Mouse (Mus musculus): ENCODE results near the gene Gm12184.
"Not testable (repeated sequence)": the region's sequence is repeated elsewhere in the genome, so short reads cannot be mapped to it uniquely, and the experiment has no call there.

The Gm12184 gene

DNA sequence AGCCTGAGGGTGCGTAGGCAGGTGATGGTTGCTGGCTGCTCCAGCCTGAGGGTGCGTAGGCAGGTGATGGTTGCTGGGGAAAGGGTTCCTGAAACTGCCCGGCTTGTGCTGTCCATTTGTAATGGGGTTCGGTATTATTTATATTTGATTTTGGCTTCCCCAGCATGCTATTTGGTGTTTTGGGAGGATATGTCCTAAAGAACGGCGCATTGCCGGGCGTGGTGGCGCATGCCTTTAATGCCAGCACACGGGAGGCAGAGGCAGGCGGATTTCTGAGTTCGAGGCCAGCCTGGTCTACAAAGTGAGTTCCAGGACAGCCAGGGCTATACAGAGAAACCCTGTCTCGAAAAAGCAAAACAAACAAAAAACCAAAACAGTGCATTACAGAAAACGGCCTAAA lies 5.2 kb downstream of the Gm12184 start:
- not testable (repeated sequence) for DNase-seq

DNA sequence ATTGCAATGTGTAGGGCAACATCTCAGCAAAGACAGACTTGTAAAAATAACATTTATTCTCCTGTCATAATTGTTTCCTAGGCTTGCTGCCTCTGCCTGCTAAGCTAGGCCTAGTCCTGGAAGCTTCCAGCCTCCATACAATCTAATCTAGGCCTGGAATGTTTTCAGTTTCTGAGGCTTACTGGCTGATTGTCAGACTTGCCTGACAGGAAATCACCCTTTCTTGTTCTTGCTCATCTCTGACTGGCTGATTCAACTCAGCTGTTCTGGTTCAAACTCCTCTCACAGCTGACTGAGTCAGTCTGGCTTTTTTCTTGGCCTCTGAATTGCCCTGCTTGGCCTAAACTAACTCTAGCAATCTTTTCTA lies 6.2 kb downstream of the Gm12184 start:
- DNase-seq = no peak

DNA sequence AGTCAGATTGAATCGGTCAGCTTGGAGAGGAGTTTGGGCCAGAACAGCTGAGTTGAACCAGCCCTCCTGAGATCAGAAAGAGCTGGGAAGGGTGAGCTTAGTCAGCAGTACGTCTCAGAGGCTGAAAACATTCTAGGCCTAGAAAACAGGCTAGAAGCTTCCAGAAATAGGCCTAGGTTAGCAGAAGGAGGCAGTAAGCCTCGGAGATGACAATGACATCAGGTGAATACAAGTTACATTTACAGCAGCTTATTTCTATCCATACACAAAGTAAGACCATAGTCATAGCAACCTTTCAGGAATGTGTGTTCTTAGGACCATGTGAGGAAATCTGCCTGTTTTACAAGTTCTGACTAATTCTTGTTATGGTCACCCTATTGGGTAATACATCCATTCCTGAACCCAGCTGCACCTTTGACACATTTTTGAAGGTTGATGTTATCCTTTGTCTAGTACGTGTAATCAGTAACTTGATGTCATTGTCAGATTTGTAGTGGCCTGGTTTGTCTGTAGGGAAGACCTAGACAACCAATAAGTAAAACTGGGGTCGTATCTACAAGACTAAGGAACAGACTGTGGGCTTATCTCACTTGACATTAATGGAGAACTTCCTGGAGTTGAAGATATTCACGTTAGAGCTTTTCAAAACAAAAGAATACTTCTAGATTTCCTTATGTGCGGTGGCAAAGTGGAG lies 6.7 kb downstream of the Gm12184 start:
- DNase-seq = no peak

- DNase-seq = peak; percentile 84 to 87
Observed at GRCm38 (mm10) chr11:48818346-48818745, 8.1 kb downstream of the Gm12184 start.

DNA sequence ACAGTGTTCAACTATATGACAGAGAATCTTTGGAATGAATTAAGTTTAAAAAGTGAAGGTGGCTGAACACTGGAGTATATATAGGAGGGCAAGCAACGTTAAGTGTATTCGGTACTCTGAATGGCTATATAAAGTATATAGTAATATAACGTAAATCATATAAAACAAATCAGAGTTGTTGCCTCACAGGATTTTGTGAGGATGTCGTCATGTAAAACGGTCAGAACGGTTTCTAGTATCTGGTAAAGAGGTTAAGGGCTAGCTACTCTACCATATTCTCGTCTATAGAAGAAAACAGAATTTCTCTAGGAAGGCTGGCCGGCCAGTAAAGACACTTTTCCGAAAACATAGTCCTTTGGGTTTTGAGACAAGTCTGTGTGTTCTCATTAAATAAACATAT lies 8.7 kb downstream of the Gm12184 start:
- DNase-seq = no peak

GRCm38 (mm10) chr11:48816800-48817665 lies 9.4 kb downstream of the Gm12184 start, which contains the start of gene Trim41:
Trim41 (minus strand) TSS chr11:48817353.
- DNase-seq = peak; percentile 99 to 100

GRCm38 (mm10) chr11:48816281-48816781 lies 10.1 kb downstream of the Gm12184 start:
- peak; percentile 70 to 81 for DNase-seq

DNA sequence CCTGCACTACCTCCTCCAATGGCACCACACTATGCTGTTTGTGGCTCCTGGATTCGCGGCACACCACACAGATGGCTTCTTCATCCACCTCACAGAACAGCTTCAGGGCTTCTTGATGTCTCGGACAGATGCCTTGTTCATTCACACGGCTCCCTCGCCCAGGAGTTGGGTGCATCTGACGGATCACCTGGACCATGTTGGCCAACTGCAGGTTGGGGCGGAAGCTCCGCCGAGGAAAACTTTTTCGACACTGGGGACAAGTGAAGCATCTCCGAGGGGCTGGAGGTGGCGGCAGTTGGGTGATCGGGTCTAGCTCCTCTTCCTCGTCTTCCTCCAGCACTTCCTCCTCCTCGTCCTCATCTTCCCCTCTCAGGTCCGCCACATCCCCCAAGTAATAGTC lies 10.6 kb downstream of the Gm12184 start:
- no peak for DNase-seq

- DNase-seq = no peak
Observed at GRCm38 (mm10) chr11:48813782-48814181, 12.7 kb downstream of the Gm12184 start.

- DNase-seq = no peak
Observed at GRCm38 (mm10) chr11:48810142-48810541, 16.3 kb downstream of the Gm12184 start.

DNA sequence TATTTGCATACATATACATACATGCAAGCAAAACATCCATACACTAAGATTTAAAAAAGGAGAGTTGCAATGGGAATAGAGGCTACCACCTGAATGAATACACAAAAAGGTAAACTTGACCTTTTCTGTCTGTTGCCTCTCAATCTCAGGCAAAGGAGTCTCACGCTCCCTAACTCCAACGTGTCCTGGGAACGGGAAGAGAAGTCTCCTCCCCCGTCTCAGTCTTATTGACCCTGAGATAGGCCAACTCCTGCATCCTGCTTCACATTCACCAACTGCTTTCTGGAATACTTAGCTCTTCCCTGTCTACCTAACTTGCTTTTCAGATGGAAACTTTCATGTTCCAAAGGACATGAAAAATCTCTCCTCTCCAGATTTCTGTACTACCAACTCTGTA lies 17.0 kb downstream of the Gm12184 start:
- DNase-seq = no peak

- peak; percentile 29 to 40 for DNase-seq
Observed at GRCm38 (mm10) chr11:48808737-48809433, 17.6 kb downstream of the Gm12184 start.

GRCm38 (mm10) chr11:48808304-48808646 lies 18.2 kb downstream of the Gm12184 start:
- DNase-seq = no peak

- no peak for DNase-seq
Observed at GRCm38 (mm10) chr11:48807563-48808303, 18.7 kb downstream of the Gm12184 start.

DNA sequence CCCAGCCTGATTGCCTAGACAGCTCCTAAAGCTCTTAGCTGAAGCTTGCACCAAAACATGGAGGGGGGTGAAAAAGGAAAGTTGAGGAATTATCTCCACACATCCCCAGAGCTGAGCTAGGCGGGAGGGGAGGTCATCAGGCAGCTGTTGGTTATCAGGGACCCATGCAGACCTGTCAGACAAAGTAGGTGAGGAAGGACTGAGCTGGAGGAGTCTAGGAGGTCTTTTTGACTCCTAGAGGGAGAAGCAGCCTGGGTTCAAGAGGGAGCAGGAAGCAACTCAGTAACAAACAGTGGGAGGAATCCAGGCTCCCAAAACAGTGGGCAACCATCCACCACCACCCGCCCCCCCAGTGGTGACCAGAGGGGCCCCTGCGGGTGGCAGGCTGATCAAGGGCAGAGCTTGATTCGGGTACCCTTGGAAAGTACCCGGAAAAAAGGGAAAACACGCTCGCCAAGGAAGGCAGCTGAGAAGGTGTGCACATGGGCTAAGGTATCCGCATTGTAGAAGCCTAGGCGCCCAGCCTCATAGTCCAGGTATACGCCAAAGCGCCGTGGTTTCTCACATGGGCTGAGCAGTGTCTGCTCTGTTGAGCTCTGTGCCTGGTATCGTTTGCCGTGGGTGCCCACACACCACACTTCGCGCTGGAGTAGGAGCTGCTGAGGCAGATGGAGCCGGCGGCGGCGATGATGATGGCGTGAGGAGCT lies 19.4 kb downstream of the Gm12184 start:
- DNase-seq = peak; percentile 29 to 31

- no peak for DNase-seq
Observed at GRCm38 (mm10) chr11:48804922-48805321, 21.5 kb downstream of the Gm12184 start.

- DNase-seq = no peak
Observed at GRCm38 (mm10) chr11:48803988-48804387, 22.5 kb downstream of the Gm12184 start.

DNA sequence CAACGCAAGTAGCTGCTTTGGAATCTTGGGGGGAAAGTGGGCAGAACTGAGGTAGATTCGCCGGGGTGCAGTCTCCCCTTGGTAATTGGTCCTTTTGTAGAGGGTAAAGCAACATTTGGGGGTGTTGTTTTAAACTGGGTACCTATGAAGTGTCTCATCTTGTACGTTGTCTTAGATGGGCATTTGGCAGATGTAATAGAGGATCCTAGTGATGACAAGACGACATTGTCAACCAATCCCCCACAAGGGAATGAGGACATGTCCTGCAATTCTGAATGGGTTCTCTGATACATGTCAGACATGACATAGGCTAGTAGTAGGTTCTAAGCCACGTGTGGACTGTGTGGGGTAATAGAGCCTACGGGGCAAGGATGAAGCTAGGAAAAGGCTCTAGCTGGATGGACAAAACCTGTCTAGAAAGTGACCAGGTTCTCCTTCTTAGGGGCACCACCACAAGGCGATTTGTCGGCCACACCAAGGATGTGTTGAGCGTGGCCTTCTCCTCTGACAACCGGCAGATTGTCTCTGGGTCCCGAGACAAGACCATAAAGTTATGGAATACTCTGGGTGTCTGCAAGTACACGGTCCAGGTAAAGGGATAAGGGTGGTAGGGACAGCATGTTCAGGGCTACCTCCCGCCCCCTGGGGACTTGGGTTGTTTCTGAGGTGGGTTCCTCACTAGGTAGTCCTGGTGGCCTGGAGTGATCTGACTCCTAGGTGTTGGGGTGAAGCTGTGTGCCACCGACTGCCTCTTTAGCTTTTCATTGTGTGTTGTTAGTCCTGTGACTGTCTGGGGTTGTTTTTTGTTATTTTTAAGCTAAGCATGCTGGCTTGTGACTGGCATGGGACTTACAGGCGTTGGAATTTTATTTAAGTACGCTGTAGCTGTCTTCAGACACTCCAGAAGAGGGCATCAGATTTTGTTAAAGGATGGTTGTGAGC lies 24.4 kb downstream of the Gm12184 start:
- no peak for DNase-seq

GRCm38 (mm10) chr11:48799921-48800701 lies 26.3 kb downstream of the Gm12184 start, which contains the start of gene Rack1:
Rack1 (plus strand) TSS chr11:48800332.
- peak; percentile 89 to 94 for DNase-seq
